Mouse (Mus musculus) CH12.LX (cell line): ENCODE measurements around the gene Rubcnl. TPM values are rescaled to one million over a fixed set of nuclear protein-coding genes. Genes with fewer than 3 reads are reported as not detected.
A peak's percentile ranks its signal among the peaks of the same experiment; 100 is the strongest.

ENCODE experiments used
- DNase-seq: peaks from one replicate; pipeline ENCODE4 v3.0.0-alpha.2; 2013; ENCODE audit errors: extremely low read depth
- H3K27ac ChIP-seq: 2 replicates; pipeline ENCODE4 v1.5.1; 2012; ENCODE audit warnings: low read depth, mild to moderate bottlenecking, control low read depth, moderate library complexity; ENCODE audit not compliant: insufficient read depth
- H3K27me3 ChIP-seq: replicated peaks from 2 replicates; pipeline ENCODE3; 2012; ENCODE audit warnings: inconsistent platforms
- H3K36me3 ChIP-seq, 2 experiments: replicated peaks in 1 of 2; 2 replicates each; pipeline versions ENCODE3 to v1.6.1; 2012; ENCODE audit warnings: inconsistent platforms in 1 of 2, low read length in 1 of 2, mild to moderate bottlenecking in 1 of 2, mixed read lengths in 1 of 2, moderate library complexity in 1 of 2; ENCODE audit not compliant: control insufficient read depth in 1 of 2, insufficient read depth in 1 of 2
- H3K4me1 ChIP-seq, 2 experiments: 2 replicates each; pipeline ENCODE4 v1.6.1; 2012; ENCODE audit warnings: inconsistent platforms in 1 of 2, moderate library complexity in 1 of 2; ENCODE audit not compliant: insufficient read depth in 2 of 2, control insufficient read depth in 1 of 2
- H3K4me2 ChIP-seq: 2 replicates; pipeline ENCODE4 v1.6.1; 2012; ENCODE audit warnings: low read depth, mild to moderate bottlenecking, control low read depth; ENCODE audit not compliant: poor library complexity, insufficient read depth, severe bottlenecking
- H3K4me3 ChIP-seq, 3 experiments: fragments of 150-350 bp in 1 of 3; sonication (generic) in 1 of 3; replicated peaks in 1 of 3; 2 replicates each; pipeline versions ENCODE3 to v1.5.1; 2011 to 2012; ENCODE audit warnings: low read depth in 2 of 3, low read length in 2 of 3, mild to moderate bottlenecking in 2 of 3, moderate library complexity in 2 of 3, control low read depth in 1 of 3, improper control_type of control experiment in 1 of 3, inconsistent platforms in 1 of 3, mixed read lengths in 1 of 3; ENCODE audit not compliant: poor library complexity in 1 of 3
- H3K79me2 ChIP-seq: replicated peaks from 2 replicates; pipeline ENCODE4 v1.6.1; 2012; ENCODE audit warnings: mild to moderate bottlenecking, moderate library complexity; ENCODE audit not compliant: control insufficient read depth, poor library complexity, insufficient read depth, severe bottlenecking; ENCODE audit errors: extremely low read depth
- H3K9ac ChIP-seq: 2 replicates; pipeline ENCODE4 v1.6.1; 2012; ENCODE audit warnings: low read depth, mild to moderate bottlenecking, control low read depth, moderate library complexity; ENCODE audit not compliant: insufficient read depth
- H3K9me3 ChIP-seq: replicated peaks from 2 replicates; pipeline ENCODE3; 2012; ENCODE audit warnings: low read length, inconsistent platforms, mixed read lengths
- BHLHE40 ChIP-seq: IDR thresholded peaks from 2 replicates; pipeline ENCODE4 v1.6.1; 2011; ENCODE audit warnings: mild to moderate bottlenecking, low read depth, low read length, improper control_type of control experiment
- CHD1 ChIP-seq: IDR thresholded peaks from 2 replicates; pipeline ENCODE4 v1.6.1; 2012; ENCODE audit warnings: low read depth, low read length, improper control_type of control experiment, inconsistent platforms
- CHD2 ChIP-seq: IDR thresholded peaks from 2 replicates; pipeline ENCODE4 v1.6.1; 2011; ENCODE audit warnings: low read length, improper control_type of control experiment
- CTCF ChIP-seq, 2 experiments: IDR thresholded peaks in 1 of 2; conservative IDR thresholded peaks in 1 of 2; 2 replicates each; pipeline ENCODE4 v1.5.1; 2011 to 2012; ENCODE audit warnings: low read depth in 2 of 2, low read length in 2 of 2, improper control_type of control experiment in 1 of 2, inconsistent platforms in 1 of 2, mild to moderate bottlenecking in 1 of 2, moderate library complexity in 1 of 2
- E2F4 ChIP-seq: IDR thresholded peaks from 2 replicates; pipeline ENCODE4 v1.6.1; 2011; ENCODE audit warnings: low read depth, low read length, improper control_type of control experiment; ENCODE audit not compliant: insufficient replicate concordance
- ELF1 ChIP-seq: IDR thresholded peaks from 2 replicates; pipeline ENCODE4 v1.6.1; 2014; ENCODE audit warnings: low read depth, mild to moderate bottlenecking, inconsistent platforms, low read length, improper control_type of control experiment
- ETS1 ChIP-seq: conservative IDR thresholded peaks from 2 replicates; pipeline ENCODE4 v1.6.1; 2012; ENCODE audit warnings: low read depth, mild to moderate bottlenecking, inconsistent platforms, low read length, improper control_type of control experiment, moderate library complexity
- GABPA ChIP-seq: IDR thresholded peaks from 2 replicates; pipeline ENCODE4 v1.6.1; 2012; ENCODE audit warnings: low read depth, low read length, improper control_type of control experiment, inconsistent platforms; ENCODE audit not compliant: insufficient replicate concordance
- IRF4 ChIP-seq: IDR thresholded peaks from 2 replicates; pipeline ENCODE4 v1.6.1; 2014; ENCODE audit warnings: low read depth, mild to moderate bottlenecking, inconsistent platforms, low read length, improper control_type of control experiment
- JUN ChIP-seq: IDR thresholded peaks from 2 replicates; pipeline ENCODE4 v1.6.1; 2011; ENCODE audit warnings: low read depth, mild to moderate bottlenecking, low read length, improper control_type of control experiment, moderate library complexity; ENCODE audit not compliant: insufficient read depth
- KAT2A ChIP-seq: IDR thresholded peaks from 2 replicates; pipeline ENCODE4 v1.6.1; 2012; ENCODE audit warnings: low read length, improper control_type of control experiment, inconsistent platforms; ENCODE audit not compliant: insufficient replicate concordance
- MAFK ChIP-seq: IDR thresholded peaks from 2 replicates; pipeline ENCODE4 v1.6.1; 2011; ENCODE audit warnings: low read length, improper control_type of control experiment; ENCODE audit not compliant: insufficient replicate concordance
- MAX ChIP-seq: IDR thresholded peaks from 2 replicates; pipeline ENCODE4 v1.6.1; 2011; ENCODE audit warnings: low read length, improper control_type of control experiment
- MAZ ChIP-seq: IDR thresholded peaks from 2 replicates; pipeline ENCODE4 v1.6.1; 2012; ENCODE audit warnings: low read depth, mild to moderate bottlenecking, inconsistent platforms, low read length, improper control_type of control experiment, moderate library complexity
- MEF2A ChIP-seq: IDR thresholded peaks from 2 replicates; pipeline ENCODE4 v1.6.1; 2014; ENCODE audit warnings: low read depth, mild to moderate bottlenecking, inconsistent platforms, low read length, improper control_type of control experiment, borderline replicate concordance
- MXI1 ChIP-seq: IDR thresholded peaks from 2 replicates; pipeline ENCODE4 v1.6.1; 2011; ENCODE audit warnings: mild to moderate bottlenecking, low read depth, low read length, improper control_type of control experiment
- MYC ChIP-seq: IDR thresholded peaks from 2 replicates; pipeline ENCODE4 v1.6.1; 2011; ENCODE audit warnings: low read depth, mild to moderate bottlenecking, improper control_type of control experiment, low read length
- NELFE ChIP-seq: IDR thresholded peaks from 2 replicates; pipeline ENCODE4 v1.6.1; 2011; ENCODE audit warnings: low read depth, low read length, improper control_type of control experiment
- NRF1 ChIP-seq: IDR thresholded peaks from 2 replicates; pipeline ENCODE4 v1.6.1; 2014; ENCODE audit warnings: low read depth, mild to moderate bottlenecking, inconsistent platforms, low read length, improper control_type of control experiment, moderate library complexity
- POLR2A ChIP-seq: IDR thresholded peaks from 2 replicates; pipeline ENCODE4 v1.6.1; 2011; ENCODE audit warnings: low read depth, mild to moderate bottlenecking, improper control_type of control experiment, low read length
- POLR2AphosphoS2 ChIP-seq: IDR thresholded peaks from 2 replicates; pipeline ENCODE4 v1.6.1; 2011; ENCODE audit warnings: low read depth, low read length, improper control_type of control experiment
- RAD21 ChIP-seq: IDR thresholded peaks from 2 replicates; pipeline ENCODE4 v1.6.1; 2011; ENCODE audit warnings: low read depth, mild to moderate bottlenecking, low read length, improper control_type of control experiment, moderate library complexity
- RCOR1 ChIP-seq: conservative IDR thresholded peaks from 2 replicates; pipeline ENCODE4 v1.6.1; 2012; ENCODE audit warnings: low read depth, mild to moderate bottlenecking, inconsistent platforms, low read length, improper control_type of control experiment
- SIN3A ChIP-seq: IDR thresholded peaks from 2 replicates; pipeline ENCODE4 v1.6.1; 2012; ENCODE audit warnings: low read length, improper control_type of control experiment, inconsistent platforms
- TBP ChIP-seq: conservative IDR thresholded peaks from 2 replicates; pipeline ENCODE4 v1.6.1; 2011; ENCODE audit warnings: low read depth, low read length, improper control_type of control experiment
- TCF12 ChIP-seq: IDR thresholded peaks from 2 replicates; pipeline ENCODE4 v1.6.1; 2014; ENCODE audit warnings: low read depth, mild to moderate bottlenecking, inconsistent platforms, low read length, improper control_type of control experiment
- UBTF ChIP-seq: IDR thresholded peaks from 2 replicates; pipeline ENCODE4 v1.6.1; 2012; ENCODE audit warnings: low read depth, mild to moderate bottlenecking, inconsistent platforms, low read length, improper control_type of control experiment, moderate library complexity
- USF2 ChIP-seq: conservative IDR thresholded peaks from 2 replicates; pipeline ENCODE4 v1.6.1; 2011; ENCODE audit warnings: low read depth, low read length, improper control_type of control experiment
- ZC3H11A ChIP-seq: IDR thresholded peaks from 2 replicates; pipeline ENCODE4 v1.6.1; 2012; ENCODE audit warnings: low read depth, mild to moderate bottlenecking, inconsistent platforms, low read length, improper control_type of control experiment
- ZKSCAN1 ChIP-seq: IDR thresholded peaks from 2 replicates; pipeline ENCODE4 v1.6.1; 2012; ENCODE audit warnings: low read depth, inconsistent platforms, low read length, improper control_type of control experiment, borderline replicate concordance
- ZMIZ1 ChIP-seq: IDR thresholded peaks from 2 replicates; pipeline ENCODE4 v1.6.1; 2012; ENCODE audit warnings: low read depth, mild to moderate bottlenecking, inconsistent platforms, low read length, improper control_type of control experiment
- ZNF384 ChIP-seq: IDR thresholded peaks from 2 replicates; pipeline ENCODE4 v1.6.1; 2012; ENCODE audit warnings: low read depth, low read length, improper control_type of control experiment, inconsistent platforms
- dilution Hi-C: fragments of 300-500 bp; cut with MboI; formaldehyde crosslinking; loops from 2 replicates; pipeline ENCODE4 v1.14.3; 2020; ENCODE audit warnings: low sequenced_read_pairs; ENCODE audit not compliant: extremely low pct_unique_long_range_greater_than_20kb, extremely low pct_ligation_motif_present
- in situ Hi-C: fragments of 300-500 bp; cut with MboI; formaldehyde crosslinking; loops from 3 replicates; pipeline ENCODE4 v1.14.3; 2019; ENCODE audit warnings: low sequenced_read_pairs, low pct_ligation_motif_present, low pct_unique_long_range_greater_than_20kb, mixed read lengths
- polyA plus RNA-seq: library from polyadenylated mRNA; unstranded; fragments of >175 nt; gene quantifications from 2 replicates; pipeline ENCODE4 v1.2.1, GENCODE M21; 2012; ENCODE audit warnings: low read depth; ENCODE audit not compliant: insufficient read length
- total RNA-seq, 2 experiments: library from RNA; depleted of rRNA; stranded (reverse); fragments of 300-350 nt in 1 of 2; fragments of >200 nt in 1 of 2; gene quantifications; 2 replicates each; pipeline ENCODE4 v1.2.3; 2012 to 2014

Gene Rubcnl
- total and polyA plus RNA-seq, 3 experiments, result 24.7 to 27.2 (median 24.9) TPM

- in situ Hi-C loops, result no loop called here
- Histone ChIP-seq H3K4me2 (peak overlapping the region; percentile 88), H3K9ac (no peak overlapping the region), H3K79me2 (no peaks in the 10 kb centered on the region), H3K4me1 (peaks cover 17 to 62% of the 10 kb centered on the region in 2 experiments), H3K27ac (peak overlapping the region; percentile 25), H3K36me3 (no peaks in the 10 kb centered on the region), H3K9me3 (no peaks in the 10 kb centered on the region), H3K27me3 (no peaks in the 10 kb centered on the region), H3K4me3 (no peak overlapping the region)
- TF ChIP-seq ZKSCAN1, result no peak
- TF ChIP-seq NRF1, result peak; percentile 62; the same call in 1 of the 2 replicates
- peak; percentile 52; the same call in 1 of the 2 replicates for TF ChIP-seq ELF1
- dilution Hi-C loops, result no loop called here
- DNase-seq, result no peak
Observed at GRCm38 (mm10) chr14:75010346-75010745, 5.5 kb upstream of the Rubcnl start.

GRCm38 (mm10) chr14:75010986-75011655 is 4.7 kb upstream of the Rubcnl start:
- Histone ChIP-seq H3K4me3 (no peak overlapping the region), H3K4me2 (peak overlapping the region; percentile 88), H3K9me3 (no peaks in the 10 kb centered on the region), H3K9ac (peak overlapping the region; percentile 46), H3K27ac (peak overlapping the region; percentile 63), H3K79me2 (no peaks in the 10 kb centered on the region), H3K4me1 (peaks cover 12 to 58% of the 10 kb centered on the region in 2 experiments), H3K27me3 (no peaks in the 10 kb centered on the region), H3K36me3 (no peaks in the 10 kb centered on the region)
- dilution Hi-C loops, result no loop called here
- in situ Hi-C loops, result no loop called here
- DNase-seq, result peak; percentile 85
- TF ChIP-seq TBP (no peak), E2F4 (no peak), MAFK (no peak), RAD21 (no peak), ZNF384 (no peak), ZC3H11A (no peak), NRF1 (0 out of 2 replicates have a peak, but pooled peaks have one; percentile 4), MEF2A (no peak), ZMIZ1 (no peak), UBTF (no peak), KAT2A (no peak), POLR2A (no peak), BHLHE40 (peak; percentile 62; the same call in 1 of the 2 replicates), SIN3A (no peak), CHD1 (peak; percentile 23; the same call in 1 of the 2 replicates), MXI1 (no peak), MAZ (peak; percentile 93), USF2 (no peak), GABPA (no peak), MAX (no peak), JUN (no peak), RCOR1 (no peak), TCF12 (peak; percentile 30; the same call in 1 of the 2 replicates), MYC (peak; percentile 39; the same call in 1 of the 2 replicates), ETS1 (peak; percentile 67), CTCF (conservative IDR thresholded peaks at IDR 0.05 in 1 of 2, IDR thresholded peaks at IDR 0.05 in 1 of 2; ENCODE audit: low read depth in 2 of 2, low read length in 2 of 2) (peak in 1 of 2 experiments; percentile 42; a peak in 2 of 4 replicates), IRF4 (no peak), NELFE (no peak), POLR2AphosphoS2 (no peak), CHD2 (no peak)
